Mouse (Mus musculus) adipocyte (in vitro differentiated cells): Measurements from ENCODE around the gene Map2k6.
A peak's percentile ranks its signal among the peaks of the same experiment; 100 is the strongest.
"Not testable (repeated sequence)": the region's sequence is repeated elsewhere in the genome, so short reads cannot be mapped to it uniquely, and the experiment has no call there.

Experiments used
- DNase-seq: peaks from one replicate; pipeline ENCODE4 v3.0.0-alpha.2; 2016; ENCODE audit warnings: low spot score

Map2k6 gene

GRCm38 (mm10) chr11:110398553-110399239 is at the start of gene Map2k6:
Map2k6 (plus strand) TSS chr11:110399122.
- DNase-seq: peak; percentile 80

- no peak for DNase-seq
Observed at GRCm38 (mm10) chr11:110354261-110354660, 44.7 kb upstream of the Map2k6 start.

GRCm38 (mm10) chr11:110355131-110355530 is 43.8 kb upstream of the Map2k6 start:
- DNase-seq: not testable (repeated sequence)

GRCm38 (mm10) chr11:110357756-110358551 is 41.0 kb upstream of the Map2k6 start:
- peak; percentile 39 for DNase-seq

GRCm38 (mm10) chr11:110365016-110365415 is 33.9 kb upstream of the Map2k6 start:
- DNase-seq: no peak

- no peak for DNase-seq
Observed at GRCm38 (mm10) chr11:110366902-110367301, 32.0 kb upstream of the Map2k6 start.

- DNase-seq: no peak
Observed at GRCm38 (mm10) chr11:110367638-110368037, 31.3 kb upstream of the Map2k6 start.

GRCm38 (mm10) chr11:110369312-110370019 is 29.5 kb upstream of the Map2k6 start:
- DNase-seq: no peak

- DNase-seq: no peak
Observed at GRCm38 (mm10) chr11:110371827-110372226, 27.1 kb upstream of the Map2k6 start.

- no peak for DNase-seq
Observed at GRCm38 (mm10) chr11:110372266-110372954, 26.5 kb upstream of the Map2k6 start.

- DNase-seq: no peak
Observed at GRCm38 (mm10) chr11:110374036-110374435, 24.9 kb upstream of the Map2k6 start.

- DNase-seq: no peak
Observed at GRCm38 (mm10) chr11:110379661-110380309, 19.1 kb upstream of the Map2k6 start.

GRCm38 (mm10) chr11:110380310-110380668 is 18.6 kb upstream of the Map2k6 start:
- DNase-seq: no peak

GRCm38 (mm10) chr11:110385487-110385886 is 13.4 kb upstream of the Map2k6 start:
- no peak for DNase-seq

GRCm38 (mm10) chr11:110392763-110393162 is 6.2 kb upstream of the Map2k6 start:
- no peak for DNase-seq

- DNase-seq: no peak
Observed at GRCm38 (mm10) chr11:110394788-110395452, 4.0 kb upstream of the Map2k6 start.

- DNase-seq: no peak
Observed at GRCm38 (mm10) chr11:110396085-110396484, 2.8 kb upstream of the Map2k6 start.

- no peak for DNase-seq
Observed at GRCm38 (mm10) chr11:110399240-110400150, 573 bp downstream of the Map2k6 start.

- DNase-seq: no peak
Observed at GRCm38 (mm10) chr11:110400283-110400682, 1.4 kb downstream of the Map2k6 start.

GRCm38 (mm10) chr11:110402671-110403070 is 3.7 kb downstream of the Map2k6 start:
- DNase-seq: no peak
